Mouse (Mus musculus): ENCODE results near the gene Fry. TPM values are rescaled to one million over a fixed set of nuclear protein-coding genes. Genes with fewer than 3 reads are reported as not detected.

Gene Fry
- polyA plus RNA-seq, 1 experiment from 2014 or later = 3.2 TPM

DNA sequence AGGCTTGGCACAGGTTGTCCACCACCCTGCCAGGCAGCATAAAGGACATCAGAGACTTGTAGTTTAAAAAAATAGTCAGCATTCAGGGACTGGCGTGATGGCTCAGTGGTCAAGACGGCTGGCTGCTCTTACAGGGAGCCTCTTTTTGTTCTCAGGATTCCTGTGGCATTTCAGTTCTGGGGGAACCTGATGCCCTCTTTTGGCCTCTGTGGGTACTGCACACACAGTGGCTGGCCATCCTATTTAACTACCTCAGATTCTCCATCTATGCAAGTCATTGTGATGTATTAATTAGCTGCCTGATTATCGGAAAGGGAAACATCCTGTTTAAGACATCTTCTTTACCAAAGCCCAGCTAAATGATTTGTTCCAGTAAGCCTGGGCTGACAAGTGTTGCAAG, 128.3 kb downstream of the Fry start:
- ATAC-seq (no peak), DNase-seq (peak; percentile 29)
- 71% methylated on average over 3 of the region's 3 CpGs for WGBS (ENCODE audit: insufficient replicate concordance)
- Histone ChIP-seq H3K9me3 (ENCODE audit: low read length) (no peaks in the 10 kb centered on the region), H3K27ac (ENCODE audit: low read depth) (no peak overlapping the region), H3K36me3 (replicated peaks; ENCODE audit: insufficient read depth, low read length) (no peaks in the 10 kb centered on the region), H3K27me3 (ENCODE audit: insufficient read depth, low read length) (no peaks in the 10 kb centered on the region), H3K4me1 (ENCODE audit: insufficient read depth) (no peaks in the 10 kb centered on the region), H3K9ac (replicated peaks) (no peak overlapping the region), H3K4me2 (ENCODE audit: low read depth, low read length) (no peak overlapping the region), H3K4me3 (ENCODE audit: low read depth, low read length) (no peak overlapping the region)
- TF ChIP-seq CTCF (IDR thresholded peaks at IDR 0.05; ENCODE audit: low read depth) = peak; percentile 54
- TF ChIP-seq EP300 (IDR thresholded peaks at IDR 0.05; ENCODE audit: low read depth) = no peak

GRCm38 (mm10) chr5:150257764-150258163, 139.3 kb downstream of the Fry start:
- H3K9me3 ChIP-seq (ENCODE audit: low read length) = no peaks in the 10 kb centered on the region
- H3K36me3 ChIP-seq (replicated peaks; ENCODE audit: insufficient read depth, low read length) = no peaks in the 10 kb centered on the region
- no peak overlapping the region for H3K4me2 ChIP-seq (ENCODE audit: low read depth, low read length)
- TF ChIP-seq CTCF (IDR thresholded peaks at IDR 0.05; ENCODE audit: low read depth) (peak; percentile 52), EP300 (IDR thresholded peaks at IDR 0.05; ENCODE audit: low read depth) (no peak)
- ATAC-seq (no peak), DNase-seq (no peak)
- H3K27ac ChIP-seq (ENCODE audit: low read depth) = no peak overlapping the region
- no peak overlapping the region for H3K9ac ChIP-seq (replicated peaks)
- H3K27me3 ChIP-seq (ENCODE audit: insufficient read depth, low read length) = no peaks in the 10 kb centered on the region
- no peak overlapping the region for H3K4me3 ChIP-seq (ENCODE audit: low read depth, low read length)
- 74% methylated on average over 7 of the region's 7 CpGs for WGBS (ENCODE audit: insufficient replicate concordance)
- peaks cover 10% of the 10 kb centered on the region for H3K4me1 ChIP-seq (ENCODE audit: insufficient read depth)

DNA sequence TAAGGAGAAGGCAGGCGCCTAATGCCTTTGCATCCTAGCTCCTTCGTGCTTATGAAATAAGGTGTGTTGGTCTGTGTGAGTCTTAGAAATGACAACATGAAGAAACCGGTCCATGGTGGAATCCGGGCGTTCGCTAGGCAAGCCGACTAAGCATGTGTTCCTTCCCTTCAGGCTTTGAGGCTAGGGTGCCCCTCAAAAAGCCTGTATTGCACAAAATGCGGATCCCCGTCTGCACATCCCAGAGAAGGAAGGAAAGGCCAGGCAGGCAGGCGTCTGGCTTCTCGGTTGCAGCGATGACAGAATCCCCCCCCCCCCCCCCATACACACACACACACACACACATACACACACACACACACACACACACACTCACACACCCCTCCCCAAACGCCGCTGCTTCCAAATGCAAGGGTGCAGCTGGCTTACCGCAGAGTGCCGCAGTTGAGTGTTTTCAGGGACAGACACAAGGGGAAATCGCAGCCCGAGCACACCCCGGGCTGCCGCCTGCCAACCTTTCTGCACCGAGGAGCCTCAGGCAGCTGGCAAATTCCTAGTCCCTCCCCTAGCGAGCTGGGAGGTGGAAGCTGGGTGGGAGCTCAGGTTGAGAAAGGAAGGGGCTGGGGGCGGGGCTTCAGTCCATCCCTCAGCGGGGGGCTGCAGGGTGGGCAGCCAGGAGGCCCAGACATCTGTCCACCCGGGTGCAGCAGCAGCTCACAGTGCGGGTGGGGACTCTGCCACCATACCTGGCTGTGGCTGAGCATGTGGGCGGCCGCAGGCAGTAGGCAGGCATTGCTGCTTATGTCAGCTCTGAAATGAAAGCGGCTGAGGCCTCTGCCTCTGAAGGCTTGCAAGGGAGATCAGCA, 141.0 kb downstream of the Fry start:
- no peaks in the 10 kb centered on the region for H3K9me3 ChIP-seq (ENCODE audit: low read length)
- H3K4me2 ChIP-seq (ENCODE audit: low read depth, low read length) = peak overlapping the region; percentile 79
- no peaks in the 10 kb centered on the region for H3K36me3 ChIP-seq (replicated peaks; ENCODE audit: insufficient read depth, low read length)
- WGBS (ENCODE audit: insufficient replicate concordance) = 3% methylated on average over 29 of the region's 29 CpGs
- ATAC-seq = peak; percentile 55
- H3K9ac ChIP-seq (replicated peaks) = peak overlapping the region; percentile 50; the same call in 1 of the 2 replicates
- TF ChIP-seq CTCF (IDR thresholded peaks at IDR 0.05; ENCODE audit: low read depth) (no peak), EP300 (IDR thresholded peaks at IDR 0.05; ENCODE audit: low read depth) (no peak)
- H3K27ac ChIP-seq (ENCODE audit: low read depth) = no peak overlapping the region; the same call in 1 of the 2 replicates
- no peaks in the 10 kb centered on the region for H3K27me3 ChIP-seq (ENCODE audit: insufficient read depth, low read length)
- peak; percentile 32 for DNase-seq
- H3K4me3 ChIP-seq (ENCODE audit: low read depth, low read length) = peak overlapping the region; percentile 35
- H3K4me1 ChIP-seq (ENCODE audit: insufficient read depth) = peaks cover 15% of the 10 kb centered on the region

DNA sequence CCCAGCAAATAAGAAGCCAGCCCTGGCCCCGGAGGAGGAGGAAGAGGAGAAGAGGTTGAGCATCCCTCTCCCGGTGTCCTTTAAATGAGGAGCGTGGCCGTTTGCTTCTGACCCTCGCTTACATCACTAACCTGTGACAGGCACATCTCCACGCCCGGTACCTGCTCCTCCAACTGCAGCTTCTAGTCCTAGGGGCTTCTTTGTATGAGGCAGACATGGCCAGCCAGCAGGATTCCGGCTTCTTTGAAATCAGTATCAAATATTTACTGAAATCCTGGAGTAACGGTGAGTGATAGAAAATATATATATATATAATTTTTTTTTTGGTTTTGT, 141.6 kb downstream of the Fry start:
- peak overlapping the region; percentile 79 for H3K4me2 ChIP-seq (ENCODE audit: low read depth, low read length)
- DNase-seq = no peak
- ATAC-seq = no peak
- no peaks in the 10 kb centered on the region for H3K9me3 ChIP-seq (ENCODE audit: low read length)
- no peaks in the 10 kb centered on the region for H3K27me3 ChIP-seq (ENCODE audit: insufficient read depth, low read length)
- WGBS (ENCODE audit: insufficient replicate concordance) = 41% methylated on average over 9 of the region's 9 CpGs
- H3K36me3 ChIP-seq (replicated peaks; ENCODE audit: insufficient read depth, low read length) = no peaks in the 10 kb centered on the region
- H3K27ac ChIP-seq (ENCODE audit: low read depth) = no peak overlapping the region
- H3K9ac ChIP-seq (replicated peaks) = 0 out of 2 replicates have a peak overlapping the region, but pooled peaks have one; percentile 50
- peak overlapping the region; percentile 35 for H3K4me3 ChIP-seq (ENCODE audit: low read depth, low read length)
- TF ChIP-seq EP300 (IDR thresholded peaks at IDR 0.05; ENCODE audit: low read depth) = no peak
- no peak for TF ChIP-seq CTCF (IDR thresholded peaks at IDR 0.05; ENCODE audit: low read depth)
- H3K4me1 ChIP-seq (ENCODE audit: insufficient read depth) = peaks cover 19% of the 10 kb centered on the region

- no peak overlapping the region for H3K27ac ChIP-seq (ENCODE audit: low read depth)
- no peak for ATAC-seq
- 80% methylated on average over 4 of the region's 4 CpGs for WGBS (ENCODE audit: insufficient replicate concordance)
Measured at GRCm38 (mm10) chr5:150261361-150261760, 142.9 kb downstream of the Fry start.

GRCm38 (mm10) chr5:150262046-150262716, 143.7 kb downstream of the Fry start:
- Histone ChIP-seq H3K4me2 (ENCODE audit: low read depth, low read length) (peak overlapping the region; percentile 22; the same call in 1 of the 2 replicates), H3K9ac (replicated peaks) (no peak overlapping the region), H3K27me3 (ENCODE audit: insufficient read depth, low read length) (no peaks in the 10 kb centered on the region), H3K4me1 (ENCODE audit: insufficient read depth) (peaks cover 19% of the 10 kb centered on the region), H3K36me3 (replicated peaks; ENCODE audit: insufficient read depth, low read length) (no peaks in the 10 kb centered on the region), H3K9me3 (ENCODE audit: low read length) (no peaks in the 10 kb centered on the region), H3K27ac (ENCODE audit: low read depth) (0 out of 2 replicates have a peak overlapping the region, but pooled peaks have one; percentile 29), H3K4me3 (ENCODE audit: low read depth, low read length) (no peak overlapping the region)
- TF ChIP-seq EP300 (IDR thresholded peaks at IDR 0.05; ENCODE audit: low read depth) = no peak
- TF ChIP-seq CTCF (IDR thresholded peaks at IDR 0.05; ENCODE audit: low read depth) = no peak
- DNase-seq (no peak), ATAC-seq (no peak)
- 72% methylated on average over 16 of the region's 16 CpGs for WGBS (ENCODE audit: insufficient replicate concordance)

More at GRCm38 (mm10) chr5:150261361-150261760, 142.9 kb downstream of the Fry start:
- Histone ChIP-seq H3K4me2 (ENCODE audit: low read depth, low read length) (no peak overlapping the region), H3K9ac (replicated peaks) (no peak overlapping the region), H3K27me3 (ENCODE audit: insufficient read depth, low read length) (no peaks in the 10 kb centered on the region), H3K4me1 (ENCODE audit: insufficient read depth) (peaks cover 19% of the 10 kb centered on the region), H3K36me3 (replicated peaks; ENCODE audit: insufficient read depth, low read length) (no peaks in the 10 kb centered on the region), H3K4me3 (ENCODE audit: low read depth, low read length) (no peak overlapping the region), H3K9me3 (ENCODE audit: low read length) (no peaks in the 10 kb centered on the region)
- no peak for TF ChIP-seq CTCF (IDR thresholded peaks at IDR 0.05; ENCODE audit: low read depth)
- no peak for TF ChIP-seq EP300 (IDR thresholded peaks at IDR 0.05; ENCODE audit: low read depth)
- DNase-seq = no peak
